Mouse (Mus musculus) forebrain, embryonic 11.5 days (tissue): Measurements from ENCODE around the gene Cdkal1. TPM values are rescaled to one million over a fixed set of nuclear protein-coding genes. Genes with fewer than 3 reads are reported as not detected.

Source experiments
- ATAC-seq: fragments of 200-750 bp; cut with Nextera tagmentation; replicated peaks from 2 replicates; pipeline ENCODE4 v1.8.0; 2017; ENCODE audit warnings: moderate TSS enrichment; ENCODE audit not compliant: low FRiP score
- DNase-seq: peaks from one replicate; pipeline ENCODE4 v3.0.0-alpha.2; 2017; ENCODE audit warnings: low spot score
- H3K27ac ChIP-seq: fragments of 300-500 bp; sonication (generic); 2 replicates; pipeline ENCODE4 v1.5.1; 2014; ENCODE audit warnings: low read depth, low read length
- H3K27me3 ChIP-seq: fragments of 300-500 bp; sonication (generic); 2 replicates; pipeline ENCODE4 v1.6.1; 2014; ENCODE audit warnings: mild to moderate bottlenecking, low read length, mixed read lengths; ENCODE audit not compliant: control insufficient read depth, insufficient read depth
- H3K36me3 ChIP-seq: fragments of 300-500 bp; sonication (generic); 2 replicates; pipeline ENCODE4 v1.6.1; 2014; ENCODE audit warnings: mild to moderate bottlenecking, low read length, moderate library complexity, mixed read lengths; ENCODE audit not compliant: control insufficient read depth, insufficient read depth
- H3K4me1 ChIP-seq: fragments of 300-500 bp; sonication (generic); replicated peaks from 2 replicates; pipeline ENCODE4 v1.6.1; 2014; ENCODE audit warnings: low read length, mixed read lengths; ENCODE audit not compliant: control insufficient read depth, insufficient read depth
- H3K4me2 ChIP-seq: fragments of 300-500 bp; sonication (generic); 2 replicates; pipeline ENCODE4 v1.6.1; 2014; ENCODE audit warnings: low read depth, mild to moderate bottlenecking, low read length, moderate library complexity, mixed read lengths; ENCODE audit not compliant: severe bottlenecking
- H3K4me3 ChIP-seq: fragments of 300-500 bp; sonication (generic); 2 replicates; pipeline ENCODE4 v1.5.1; 2014; ENCODE audit warnings: low read depth, low read length
- H3K9ac ChIP-seq: fragments of 300-500 bp; sonication (generic); 2 replicates; pipeline ENCODE4 v1.6.1; 2014; ENCODE audit warnings: low read length
- H3K9me3 ChIP-seq: fragments of 300-500 bp; sonication (generic); 2 replicates; pipeline ENCODE4 v1.6.1; 2016; ENCODE audit warnings: low read length, mixed read lengths; ENCODE audit not compliant: control insufficient read depth
- WGBS: fragments of 180-500 bp; shearing (Covaris S2); extraction: QIAGEN DNeasy Blood & Tissue Kit; methylation state at CpG from one replicate; pipeline ENCODE4 v1.1.7; 2014; 5-methylcytosine and 5-hydroxymethylcytosine counted together
- polyA plus RNA-seq: library from polyadenylated mRNA; unstranded; fragments of >200 nt; fragmentation: Nextera tagmentation; extraction: Ambion mirVana; gene quantifications from 2 replicates; pipeline ENCODE4 v1.2.1, GENCODE M21; 2014

The Cdkal1 gene
- polyA plus RNA-seq, 1 experiment from 2014 or later = 38.9 TPM

DNA sequence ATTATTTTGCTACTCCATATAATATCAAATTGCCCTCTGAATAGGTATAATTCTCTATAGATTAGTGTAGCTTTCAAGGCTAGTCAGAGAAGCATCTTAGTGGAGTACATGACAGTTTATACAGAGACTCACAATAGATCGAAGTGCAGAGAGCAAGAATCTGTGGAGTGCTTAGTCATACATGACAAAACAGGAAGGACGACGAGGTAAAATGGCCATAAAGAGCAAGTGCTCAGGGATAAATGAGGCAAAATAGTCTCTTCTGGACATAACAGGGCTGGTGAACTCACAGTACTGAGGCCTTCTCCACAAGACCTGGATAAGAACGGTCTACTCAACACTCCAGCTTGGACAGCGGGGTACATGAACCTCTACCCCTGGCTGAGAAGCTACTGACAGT is 155.6 kb downstream of the Cdkal1 start:
- Histone ChIP-seq H3K4me1 (no peaks in the 10 kb centered on the region), H3K27ac (no peak overlapping the region), H3K4me3 (no peak overlapping the region), H3K9ac (no peak overlapping the region), H3K9me3 (no peaks in the 10 kb centered on the region), H3K4me2 (no peak overlapping the region), H3K36me3 (no peaks in the 10 kb centered on the region), H3K27me3 (no peaks in the 10 kb centered on the region)
- WGBS = 93% methylated on average over 5 of the region's 5 CpGs
- ATAC-seq (no peak), DNase-seq (no peak)

GRCm38 (mm10) chr13:29698307-29698985 is 157.0 kb downstream of the Cdkal1 start:
- no peak for ATAC-seq
- no peaks in the 10 kb centered on the region for H3K27me3 ChIP-seq
- no peak overlapping the region for H3K27ac ChIP-seq

DNA sequence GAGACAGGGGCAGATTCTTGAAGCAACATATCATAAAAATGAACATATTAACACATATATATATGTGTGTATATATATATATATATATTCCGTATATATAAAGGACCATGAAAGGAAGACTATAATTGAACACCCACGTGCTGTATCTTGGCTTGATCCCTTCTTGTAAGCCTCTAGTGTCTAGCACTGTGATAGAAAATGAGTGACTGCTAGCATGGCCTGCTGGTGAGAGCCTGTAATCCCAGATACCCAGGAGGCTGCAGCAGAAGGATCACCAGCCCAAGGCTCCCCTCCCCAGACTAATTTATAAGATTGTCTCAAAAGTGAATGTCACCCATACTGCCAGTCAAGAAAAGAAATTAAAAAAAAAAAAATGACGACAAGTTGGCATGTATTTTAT is 158.2 kb downstream of the Cdkal1 start:
- H3K27ac ChIP-seq = no peak overlapping the region
- H3K4me3 ChIP-seq = no peak overlapping the region
- H3K9me3 ChIP-seq = no peaks in the 10 kb centered on the region
- no peaks in the 10 kb centered on the region for H3K4me1 ChIP-seq
- no peak overlapping the region for H3K9ac ChIP-seq
- no peaks in the 10 kb centered on the region for H3K27me3 ChIP-seq
- no peaks in the 10 kb centered on the region for H3K36me3 ChIP-seq
- ATAC-seq (no peak), DNase-seq (no peak)
- WGBS = 87% methylated on average over 3 of the region's 3 CpGs
- H3K4me2 ChIP-seq = no peak overlapping the region

More at GRCm38 (mm10) chr13:29698307-29698985, 157.0 kb downstream of the Cdkal1 start:
- no peak for DNase-seq
- H3K4me1 ChIP-seq = no peaks in the 10 kb centered on the region
- WGBS = 83% methylated on average over 5 of the region's 5 CpGs
- no peaks in the 10 kb centered on the region for H3K36me3 ChIP-seq
- no peaks in the 10 kb centered on the region for H3K9me3 ChIP-seq
- H3K9ac ChIP-seq = no peak overlapping the region
- H3K4me3 ChIP-seq = no peak overlapping the region
- H3K4me2 ChIP-seq = no peak overlapping the region

DNA sequence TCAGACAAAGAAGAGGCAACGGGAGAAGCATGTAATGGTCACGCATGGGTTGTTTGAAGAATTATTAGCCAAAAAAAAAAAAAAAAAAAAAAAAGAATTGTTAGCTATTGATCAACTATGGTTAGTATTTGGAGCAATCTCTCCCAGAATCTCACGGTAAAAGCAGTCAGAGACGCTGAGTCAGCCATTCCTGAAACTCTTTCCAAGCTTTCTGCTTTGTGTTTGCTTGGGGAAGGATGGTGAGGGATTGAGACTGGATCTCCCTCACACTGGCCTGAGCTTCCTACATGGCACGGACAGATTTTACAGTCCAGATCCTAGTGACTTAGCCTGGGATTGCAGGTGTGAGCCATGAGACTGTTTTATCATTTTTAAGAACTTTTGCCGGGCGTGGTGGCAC is 164.7 kb downstream of the Cdkal1 start:
- Histone ChIP-seq H3K4me3 (no peak overlapping the region), H3K9ac (no peak overlapping the region), H3K4me1 (no peaks in the 10 kb centered on the region), H3K4me2 (no peak overlapping the region), H3K27me3 (no peaks in the 10 kb centered on the region), H3K9me3 (no peaks in the 10 kb centered on the region), H3K27ac (no peak overlapping the region), H3K36me3 (no peaks in the 10 kb centered on the region)
- ATAC-seq (no peak), DNase-seq (no peak)
- 90% methylated on average over 7 of the region's 7 CpGs for WGBS

- no peak for ATAC-seq
- DNase-seq = no peak
- Histone ChIP-seq H3K4me3 (no peak overlapping the region), H3K9ac (no peak overlapping the region), H3K9me3 (no peaks in the 10 kb centered on the region), H3K36me3 (no peaks in the 10 kb centered on the region), H3K4me1 (no peaks in the 10 kb centered on the region), H3K4me2 (no peak overlapping the region), H3K27me3 (no peaks in the 10 kb centered on the region), H3K27ac (no peak overlapping the region)
- 90% methylated on average over 6 of the region's 6 CpGs for WGBS
These were observed 166.6 kb downstream of the Cdkal1 start for GRCm38 (mm10) chr13:29688851-29689250.

- Histone ChIP-seq H3K27ac (no peak overlapping the region), H3K36me3 (no peaks in the 10 kb centered on the region), H3K9ac (no peak overlapping the region), H3K4me2 (no peak overlapping the region), H3K9me3 (no peaks in the 10 kb centered on the region), H3K27me3 (no peaks in the 10 kb centered on the region), H3K4me3 (no peak overlapping the region), H3K4me1 (no peaks in the 10 kb centered on the region)
- ATAC-seq (no peak), DNase-seq (no peak)
- WGBS = 94% methylated on average over 7 of the region's 7 CpGs
These were observed 167.6 kb downstream of the Cdkal1 start for GRCm38 (mm10) chr13:29687872-29688271.

DNA sequence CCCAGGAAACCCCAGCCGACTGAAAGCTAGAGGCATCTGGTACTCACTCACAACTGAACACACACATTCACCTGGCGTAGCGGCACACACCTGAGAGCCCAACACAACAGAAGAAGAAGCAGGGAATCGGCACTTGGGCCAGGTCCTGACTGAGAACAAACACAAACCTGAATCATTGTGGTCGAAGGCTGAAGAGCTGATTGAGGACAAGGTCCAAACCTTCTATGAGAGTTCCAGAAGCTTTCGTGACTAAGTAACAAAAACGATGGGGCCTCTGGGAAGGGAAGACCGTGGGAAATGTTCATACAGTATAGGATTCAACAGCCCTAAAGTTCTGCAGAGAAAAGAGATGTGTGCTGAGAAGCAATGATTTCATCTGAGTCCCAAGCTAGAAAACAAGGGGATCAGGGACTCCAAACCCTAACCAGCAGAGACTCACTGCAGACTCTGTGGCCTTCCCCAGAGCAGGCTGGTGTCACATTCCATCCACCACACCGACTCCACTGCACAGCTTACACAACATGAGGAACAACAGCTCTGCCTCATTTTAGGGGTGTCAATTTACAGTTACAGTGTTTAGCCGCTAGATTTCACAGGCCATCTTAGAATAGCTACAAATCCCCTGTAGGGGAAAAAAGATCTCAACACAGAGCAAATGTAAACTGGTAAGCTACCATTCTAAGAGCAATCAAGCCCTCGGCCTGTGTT is 175.8 kb downstream of the Cdkal1 start:
- H3K9ac ChIP-seq = no peak overlapping the region
- H3K27me3 ChIP-seq = no peaks in the 10 kb centered on the region
- no peak for ATAC-seq
- WGBS = 95% methylated on average over 11 of the region's 11 CpGs
- no peaks in the 10 kb centered on the region for H3K4me1 ChIP-seq
- H3K36me3 ChIP-seq = no peaks in the 10 kb centered on the region
- H3K4me2 ChIP-seq = no peak overlapping the region
- H3K4me3 ChIP-seq = no peak overlapping the region
- no peaks in the 10 kb centered on the region for H3K9me3 ChIP-seq
- no peak for DNase-seq
- no peak overlapping the region for H3K27ac ChIP-seq

- H3K36me3 ChIP-seq = no peaks in the 10 kb centered on the region
- H3K4me2 ChIP-seq = no peak overlapping the region
- H3K4me3 ChIP-seq = no peak overlapping the region
- no peak for ATAC-seq
- H3K9ac ChIP-seq = no peak overlapping the region
- H3K27ac ChIP-seq = no peak overlapping the region
- 94% methylated on average over 4 of the region's 4 CpGs for WGBS
- no peaks in the 10 kb centered on the region for H3K4me1 ChIP-seq
- no peaks in the 10 kb centered on the region for H3K27me3 ChIP-seq
- H3K9me3 ChIP-seq = no peaks in the 10 kb centered on the region
- no peak for DNase-seq
These were observed 177.9 kb downstream of the Cdkal1 start for GRCm38 (mm10) chr13:29677559-29677958.

- Histone ChIP-seq H3K36me3 (no peaks in the 10 kb centered on the region), H3K9ac (no peak overlapping the region), H3K27me3 (no peaks in the 10 kb centered on the region), H3K4me1 (no peaks in the 10 kb centered on the region), H3K9me3 (no peaks in the 10 kb centered on the region), H3K4me3 (no peak overlapping the region), H3K27ac (no peak overlapping the region), H3K4me2 (no peak overlapping the region)
- WGBS = 82% methylated on average over 3 of the region's 3 CpGs
- ATAC-seq (no peak), DNase-seq (no peak)
These were observed 184.8 kb downstream of the Cdkal1 start for GRCm38 (mm10) chr13:29670626-29671025.
